Mouse (Mus musculus) cerebellum, adult 8-10 months (tissue): ENCODE measurements at regions not wholly inside any gene's neighbourhood (a gene's known extent, or its start where the extent isn't known, plus 50 kb on each side); places are given as distances from the start of the nearest gene placed in this dataset.

Experiments used
- DNase-seq: peaks from one replicate; pipeline ENCODE4 v3.0.0; 2022

DNA sequence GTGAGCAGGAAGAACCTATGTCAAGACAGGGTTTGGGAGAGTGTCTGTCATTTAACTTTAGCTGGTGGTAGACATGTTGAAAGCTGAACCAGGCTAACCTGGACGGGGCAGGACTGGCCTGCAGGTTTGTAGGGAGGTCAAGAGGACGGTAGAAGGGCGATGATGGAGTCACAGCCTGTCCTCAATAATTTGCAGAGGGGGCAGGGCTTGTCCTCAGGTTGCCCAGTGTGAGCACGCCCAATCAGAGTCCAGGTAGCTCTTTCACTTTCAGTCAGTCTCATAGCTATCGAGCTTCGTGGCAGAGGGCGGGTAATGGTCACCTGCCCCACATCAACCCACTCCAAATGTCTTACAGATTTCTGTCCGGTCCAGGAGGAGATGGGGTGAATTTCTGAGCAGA is 85.5 kb upstream of the 1600014C23Rik start:
- no peak for DNase-seq

DNA sequence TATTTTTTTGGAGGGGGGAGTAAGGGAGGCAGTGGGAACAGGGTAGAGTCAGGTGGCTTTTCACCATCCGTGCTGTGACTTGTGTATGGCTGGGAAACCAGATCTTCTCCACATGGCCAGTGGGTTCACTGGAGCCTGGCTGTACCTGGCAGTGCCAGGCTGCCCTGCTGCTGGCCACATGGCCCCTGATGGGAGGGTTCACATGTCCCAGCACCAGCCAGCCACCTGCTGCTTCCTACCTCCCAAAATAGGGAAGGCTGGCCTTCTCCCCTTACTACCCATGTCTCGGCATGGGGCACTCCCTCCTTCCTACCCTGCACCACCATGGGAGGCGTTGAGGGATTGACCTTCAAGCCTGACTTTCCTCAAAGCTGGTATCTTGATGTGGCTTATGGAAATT is 82.9 kb upstream of the 1600014C23Rik start:
- DNase-seq, result no peak

GRCm38 (mm10) chr17:45815833-45816232 is 82.2 kb upstream of the 1600014C23Rik start:
- DNase-seq, result no peak

- no peak for DNase-seq
Measured at GRCm38 (mm10) chr17:45815341-45815740, 81.7 kb upstream of the 1600014C23Rik start.

- DNase-seq, result no peak
Measured at GRCm38 (mm10) chr17:45814586-45814985, 80.9 kb upstream of the 1600014C23Rik start.

DNA sequence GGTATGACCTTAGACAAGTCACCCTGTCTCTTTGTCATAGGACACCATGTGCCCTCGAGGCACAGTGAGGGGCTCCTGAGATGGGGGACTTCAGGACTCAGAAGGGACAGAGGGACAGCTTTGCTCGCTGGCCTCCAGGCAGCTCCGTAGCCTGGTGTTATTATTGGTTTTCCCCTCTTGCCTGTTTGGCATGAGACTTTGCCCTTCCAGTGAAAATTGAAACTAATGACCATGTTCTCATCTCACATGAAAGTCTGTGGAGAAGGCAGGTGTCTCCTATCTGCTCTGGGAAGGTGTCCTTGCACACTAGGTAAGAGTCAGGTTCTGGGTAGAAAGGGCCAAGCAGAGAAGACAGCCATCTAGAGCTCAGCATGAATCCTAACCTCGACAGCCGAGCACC is 80.3 kb upstream of the 1600014C23Rik start:
- DNase-seq, result no peak

DNA sequence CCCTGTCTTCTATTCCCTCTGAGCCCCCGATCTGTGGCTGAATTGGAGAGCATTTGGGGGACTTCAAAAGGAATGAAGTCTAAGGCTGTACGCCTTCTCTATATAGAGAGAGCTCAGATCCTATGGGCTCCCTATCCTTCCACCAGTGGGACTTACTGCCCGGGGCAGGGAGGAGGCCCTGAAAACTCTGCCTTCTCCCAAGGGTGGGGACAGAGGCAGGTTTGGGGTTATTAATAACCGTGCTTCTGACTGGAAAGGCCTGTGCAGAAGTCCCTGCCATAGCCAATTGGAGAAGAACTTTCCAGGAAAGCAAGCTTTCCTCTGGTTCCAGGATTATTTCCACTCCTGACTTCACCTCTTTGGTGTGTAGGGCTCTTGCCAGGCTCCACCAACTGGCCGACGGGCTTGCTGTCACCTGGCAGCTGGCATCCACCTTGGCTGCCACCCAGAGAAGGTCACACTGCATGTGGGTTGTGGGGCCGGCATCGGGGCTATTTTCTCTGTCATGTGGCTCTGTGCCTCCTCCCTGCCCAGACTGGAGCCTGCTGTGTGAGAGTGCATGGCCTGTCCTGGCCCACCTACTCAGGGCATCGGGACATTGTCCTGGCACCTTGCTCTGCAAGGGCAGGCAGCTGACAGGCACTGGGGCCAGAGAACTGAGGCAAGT is 78.8 kb upstream of the 1600014C23Rik start:
- peak; percentile 54 for DNase-seq

DNA sequence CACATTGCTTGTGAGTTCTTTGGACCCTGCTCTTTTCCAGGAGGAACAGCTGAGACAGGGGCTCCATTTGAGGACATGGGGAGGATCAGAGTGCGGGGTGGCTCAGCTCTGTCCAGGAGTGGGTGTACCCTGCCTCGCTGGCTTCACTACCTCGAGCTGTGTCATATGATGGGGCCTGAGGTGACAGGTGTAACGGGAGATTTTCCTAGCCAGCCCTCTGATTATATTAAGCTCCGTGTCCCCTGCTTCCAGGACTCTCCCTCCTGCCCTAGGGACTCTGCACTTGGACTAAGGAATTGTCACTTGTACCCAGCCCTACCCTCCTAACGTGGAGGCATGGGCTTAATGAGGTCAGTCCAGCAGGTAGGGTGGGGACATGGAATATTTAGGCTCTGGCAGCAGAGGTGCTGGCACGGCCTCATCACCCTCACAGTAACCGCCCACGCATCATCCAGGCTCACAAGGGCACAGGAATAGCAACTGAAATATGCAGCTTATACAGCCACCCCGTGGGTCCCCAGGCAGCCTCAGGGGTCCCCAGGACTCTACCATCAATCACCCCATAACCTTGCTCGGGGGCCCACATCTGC is 78.1 kb upstream of the 1600014C23Rik start:
- no peak for DNase-seq

GRCm38 (mm10) chr17:45809728-45810127 is 76.1 kb upstream of the 1600014C23Rik start:
- no peak for DNase-seq

DNA sequence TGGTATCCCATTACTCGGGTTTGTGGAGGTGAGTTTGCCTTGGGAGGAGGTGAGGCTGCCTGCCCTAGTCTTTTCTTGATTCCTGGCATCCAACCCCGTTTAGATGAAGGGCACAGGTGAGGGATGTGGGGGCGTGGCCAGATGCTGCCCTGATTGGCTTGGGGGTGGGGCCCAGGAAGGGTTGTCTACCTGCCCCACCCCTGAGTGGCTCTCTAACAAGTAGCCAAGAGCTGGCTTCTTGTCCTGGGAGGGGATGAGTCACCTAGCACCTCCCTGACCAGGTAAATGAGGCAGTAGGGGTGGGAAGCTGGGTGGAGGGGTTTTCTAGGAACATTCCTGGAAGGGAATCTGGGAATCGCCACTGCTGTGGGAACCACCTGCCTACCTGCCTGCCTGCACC is 74.7 kb upstream of the 1600014C23Rik start:
- no peak for DNase-seq

DNA sequence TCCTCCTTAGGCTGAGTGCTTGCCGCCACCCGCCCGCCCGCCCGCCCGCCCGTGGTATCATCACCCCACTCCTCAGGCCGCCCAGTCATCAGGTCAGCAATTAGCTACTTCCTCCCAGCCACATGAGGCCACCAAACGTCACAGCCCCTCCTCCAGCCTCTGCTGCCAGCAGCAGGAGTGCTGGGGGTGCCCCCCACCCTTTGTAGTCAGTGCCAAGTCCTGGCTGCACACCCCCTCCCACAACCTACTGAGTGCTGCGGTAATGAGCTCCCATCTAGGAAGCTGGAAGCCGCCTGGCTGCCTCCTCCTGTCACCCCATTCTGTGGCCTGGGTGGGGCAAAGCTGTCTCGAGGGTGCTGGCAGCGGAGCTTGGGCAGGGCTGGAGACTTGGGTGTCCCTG is 73.8 kb upstream of the 1600014C23Rik start:
- DNase-seq, result no peak

- DNase-seq, result no peak
Measured at GRCm38 (mm10) chr17:45806831-45807230, 73.2 kb upstream of the 1600014C23Rik start.

GRCm38 (mm10) chr17:45806430-45806829 is 72.8 kb upstream of the 1600014C23Rik start:
- DNase-seq, result no peak

GRCm38 (mm10) chr17:45805471-45806082 is 71.9 kb upstream of the 1600014C23Rik start:
- no peak for DNase-seq

- DNase-seq, result no peak
Measured at GRCm38 (mm10) chr17:45803331-45803730, 69.7 kb upstream of the 1600014C23Rik start.

DNA sequence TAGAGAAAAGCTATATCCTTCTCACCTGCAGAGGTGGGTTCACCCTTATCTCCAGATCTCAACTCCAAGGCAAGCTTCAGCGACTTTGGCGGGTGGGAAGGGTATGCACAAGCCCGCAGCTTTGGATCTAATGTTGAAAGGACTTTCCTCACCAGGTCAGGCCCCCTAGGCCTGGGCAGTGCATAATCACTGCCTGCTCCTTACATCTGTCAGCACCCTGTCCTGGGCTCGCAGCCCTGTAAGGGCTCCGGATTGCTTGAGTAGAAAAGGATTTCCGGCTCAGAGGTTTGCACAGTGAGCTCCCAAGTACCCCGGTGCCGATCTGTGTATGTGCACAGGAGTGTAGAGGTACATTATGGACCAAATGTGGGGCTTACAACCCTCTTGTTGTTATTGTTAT is 68.8 kb upstream of the 1600014C23Rik start:
- no peak for DNase-seq

DNA sequence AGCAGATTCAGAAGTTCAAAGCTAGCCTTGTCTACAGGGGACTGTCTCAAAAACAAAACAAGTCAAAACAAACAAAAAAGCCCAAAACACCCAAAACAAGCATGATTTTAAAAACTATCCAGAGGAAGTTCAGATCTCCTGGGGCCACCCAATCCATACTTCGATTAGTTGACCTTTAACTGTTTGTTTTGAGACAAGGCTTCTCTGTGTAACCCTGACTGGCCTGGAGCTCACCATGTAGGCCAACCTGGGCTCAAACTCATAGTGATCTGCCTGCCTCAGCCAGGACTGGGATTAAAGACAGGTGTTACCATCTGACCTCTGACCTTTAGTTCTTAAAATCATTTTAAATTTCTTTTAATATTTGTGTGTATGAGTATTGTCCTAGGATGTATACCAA is 66.1 kb upstream of the 1600014C23Rik start:
- DNase-seq, result no peak

DNA sequence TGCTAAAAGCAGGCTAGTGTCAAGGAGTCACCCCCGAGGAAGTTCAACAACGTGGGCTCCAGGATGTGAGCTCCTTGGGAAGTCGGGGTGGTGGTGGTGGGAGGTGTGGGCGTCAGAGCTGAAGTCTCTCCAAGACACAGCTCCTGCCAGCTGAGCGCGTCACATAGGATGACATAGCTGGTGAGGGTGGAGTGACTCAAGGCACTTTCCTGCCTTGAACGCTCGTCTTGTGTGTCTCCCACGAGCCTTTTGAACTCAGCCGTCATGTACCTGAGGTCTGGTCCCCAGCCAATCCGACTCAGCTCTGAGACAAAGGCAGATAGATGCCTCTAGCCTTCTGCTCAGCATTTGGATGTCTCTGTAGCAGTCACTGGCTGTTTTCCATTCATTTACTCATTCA is 65.4 kb upstream of the 1600014C23Rik start:
- no peak for DNase-seq

GRCm38 (mm10) chr17:45798456-45798855 is 64.8 kb upstream of the 1600014C23Rik start:
- no peak for DNase-seq

DNA sequence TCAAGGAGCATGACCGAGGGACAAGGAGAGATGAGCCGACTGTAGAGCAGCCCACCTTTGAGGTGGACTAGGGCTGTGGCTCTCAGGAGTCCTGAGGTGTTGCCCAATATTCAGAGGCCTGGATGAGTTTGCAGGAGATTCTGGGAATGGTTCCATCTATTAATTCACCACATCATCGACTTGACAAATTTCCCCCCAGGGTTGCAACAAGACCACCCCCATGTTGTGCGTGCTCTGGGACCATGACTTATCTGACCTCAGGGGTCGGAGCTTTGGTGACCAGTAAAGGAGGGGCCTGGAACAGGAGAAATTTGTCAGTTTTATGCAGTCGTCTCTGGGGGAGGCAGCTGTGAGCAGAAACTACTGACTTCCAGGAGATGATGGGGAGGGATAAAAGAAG is 63.5 kb upstream of the 1600014C23Rik start:
- DNase-seq, result no peak

DNA sequence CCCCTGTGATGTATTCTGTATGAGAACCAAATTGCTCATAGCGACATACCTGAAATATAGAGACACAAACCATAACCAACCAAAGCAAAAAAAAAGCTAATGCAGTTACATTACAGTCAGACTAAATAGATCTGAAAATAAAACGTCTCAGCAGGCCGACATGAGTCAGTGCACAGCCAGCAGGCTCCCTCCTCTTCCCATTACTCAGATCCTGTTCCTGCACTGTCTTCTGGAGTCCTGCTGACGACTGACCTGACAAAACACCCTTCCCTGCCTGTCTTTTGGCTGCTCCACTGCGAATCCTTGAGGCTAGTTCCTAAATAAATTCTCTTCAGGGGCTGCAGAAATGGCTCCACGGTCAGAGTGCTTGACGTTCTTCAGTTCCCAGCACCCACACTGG is 61.3 kb upstream of the 1600014C23Rik start:
- DNase-seq, result no peak

DNA sequence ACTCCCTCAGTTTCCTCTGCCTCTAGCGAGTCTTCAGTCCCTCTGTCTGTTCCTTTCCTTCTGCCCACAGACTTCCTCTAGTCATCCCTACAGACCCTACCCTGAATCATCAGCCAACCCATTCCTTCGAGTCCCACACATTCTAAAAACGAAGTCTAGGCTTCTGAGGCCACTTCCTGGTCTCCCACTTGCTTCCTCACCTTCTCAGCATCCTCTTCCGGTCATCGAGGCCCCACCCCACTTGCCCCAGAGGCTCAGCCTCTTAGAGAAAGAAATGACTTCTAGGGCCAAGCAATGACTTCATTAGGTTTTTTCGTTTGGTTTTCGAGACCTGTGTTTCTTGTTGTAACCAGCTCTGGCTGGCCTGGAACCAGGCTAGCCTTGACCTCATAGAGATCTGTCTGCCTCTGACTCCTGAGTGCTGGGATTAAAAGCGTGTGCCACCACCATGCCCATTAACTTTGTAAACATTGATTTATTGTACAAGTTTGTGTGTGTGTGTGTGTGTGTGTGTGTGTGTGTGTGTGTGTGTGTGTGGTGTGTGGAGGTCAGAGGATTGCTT is 57.4 kb upstream of the 1600014C23Rik start:
- DNase-seq, result no peak

- no peak for DNase-seq
Measured at GRCm38 (mm10) chr17:45789777-45790176, 56.1 kb upstream of the 1600014C23Rik start.

GRCm38 (mm10) chr17:45784905-45785304 is 51.3 kb upstream of the 1600014C23Rik start:
- no peak for DNase-seq
